Mouse (Mus musculus) stomach, embryonic 15.5 days (tissue): ENCODE measurements around the gene Wdr89. TPM values are rescaled to one million over a fixed set of nuclear protein-coding genes. Genes with fewer than 3 reads are reported as not detected.

ENCODE experiments used
- ATAC-seq: fragments of 200-750 bp; cut with Nextera tagmentation; 2 replicates; pipeline ENCODE4 v1.8.0; 2017; ENCODE audit warnings: low read depth, moderate number of reproducible peaks, moderate TSS enrichment; ENCODE audit not compliant: insufficient read depth, low FRiP score
- H3K27ac ChIP-seq: fragments of 300-500 bp; sonication (generic); 2 replicates; pipeline ENCODE4 v1.5.1; 2015; ENCODE audit warnings: mild to moderate bottlenecking, inconsistent platforms
- H3K27me3 ChIP-seq: fragments of 300-500 bp; sonication (generic); replicated peaks from 2 replicates; pipeline ENCODE4 v1.6.1; 2015; ENCODE audit warnings: inconsistent platforms
- H3K36me3 ChIP-seq: fragments of 300-500 bp; sonication (generic); 2 replicates; pipeline ENCODE4 v1.6.1; 2015; ENCODE audit warnings: inconsistent platforms
- H3K4me1 ChIP-seq: fragments of 300-500 bp; sonication (generic); 2 replicates; pipeline ENCODE4 v1.6.1; 2015; ENCODE audit warnings: inconsistent platforms
- H3K4me2 ChIP-seq: fragments of 300-500 bp; sonication (generic); 2 replicates; pipeline ENCODE4 v1.6.1; 2015; ENCODE audit warnings: mild to moderate bottlenecking, inconsistent platforms
- H3K4me3 ChIP-seq: fragments of 300-500 bp; sonication (generic); replicated peaks from 2 replicates; pipeline ENCODE4 v1.5.1; 2015; ENCODE audit warnings: inconsistent platforms
- H3K9ac ChIP-seq: fragments of 300-500 bp; sonication (generic); 2 replicates; pipeline ENCODE4 v1.6.1; 2015; ENCODE audit warnings: inconsistent platforms
- H3K9me3 ChIP-seq: fragments of 300-500 bp; sonication (generic); 2 replicates; pipeline ENCODE4 v1.6.1; 2016; ENCODE audit warnings: inconsistent platforms
- WGBS: fragments of 180-500 bp; shearing (Covaris S2); methylation state at CpG from one replicate; pipeline ENCODE4 v1.1.7; 2015; 5-methylcytosine and 5-hydroxymethylcytosine counted together
- polyA plus RNA-seq: library from polyadenylated mRNA; unstranded; fragments of >200 nt; fragmentation: Nextera tagmentation; extraction: Ambion mirVana; gene quantifications from 2 replicates; pipeline ENCODE4 v1.2.1, GENCODE M21; 2015

Gene Wdr89
- polyA plus RNA-seq, 1 experiment from 2014 or later = 16.8 TPM

DNA sequence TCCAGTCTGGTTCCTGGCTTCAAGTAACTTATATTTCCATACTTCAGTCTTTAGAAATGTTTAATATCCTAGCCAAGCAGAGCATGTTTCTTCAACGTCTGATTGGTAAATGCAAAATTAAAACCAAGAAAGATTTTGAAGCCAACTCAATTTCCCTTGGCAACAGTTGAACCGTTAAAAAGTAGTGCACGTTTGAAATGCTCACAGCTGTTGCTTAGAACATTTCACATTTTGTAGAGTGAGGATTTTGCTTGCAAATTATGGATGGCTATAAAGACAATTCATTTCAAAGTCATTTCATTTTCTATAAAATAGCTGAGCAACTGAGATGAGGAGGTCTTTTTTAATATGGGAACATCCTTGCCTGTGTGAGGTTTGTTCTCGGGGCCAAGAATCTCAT is 71.6 kb downstream of the Wdr89 start:
- WGBS = 80% methylated on average over 4 of the region's 4 CpGs

DNA sequence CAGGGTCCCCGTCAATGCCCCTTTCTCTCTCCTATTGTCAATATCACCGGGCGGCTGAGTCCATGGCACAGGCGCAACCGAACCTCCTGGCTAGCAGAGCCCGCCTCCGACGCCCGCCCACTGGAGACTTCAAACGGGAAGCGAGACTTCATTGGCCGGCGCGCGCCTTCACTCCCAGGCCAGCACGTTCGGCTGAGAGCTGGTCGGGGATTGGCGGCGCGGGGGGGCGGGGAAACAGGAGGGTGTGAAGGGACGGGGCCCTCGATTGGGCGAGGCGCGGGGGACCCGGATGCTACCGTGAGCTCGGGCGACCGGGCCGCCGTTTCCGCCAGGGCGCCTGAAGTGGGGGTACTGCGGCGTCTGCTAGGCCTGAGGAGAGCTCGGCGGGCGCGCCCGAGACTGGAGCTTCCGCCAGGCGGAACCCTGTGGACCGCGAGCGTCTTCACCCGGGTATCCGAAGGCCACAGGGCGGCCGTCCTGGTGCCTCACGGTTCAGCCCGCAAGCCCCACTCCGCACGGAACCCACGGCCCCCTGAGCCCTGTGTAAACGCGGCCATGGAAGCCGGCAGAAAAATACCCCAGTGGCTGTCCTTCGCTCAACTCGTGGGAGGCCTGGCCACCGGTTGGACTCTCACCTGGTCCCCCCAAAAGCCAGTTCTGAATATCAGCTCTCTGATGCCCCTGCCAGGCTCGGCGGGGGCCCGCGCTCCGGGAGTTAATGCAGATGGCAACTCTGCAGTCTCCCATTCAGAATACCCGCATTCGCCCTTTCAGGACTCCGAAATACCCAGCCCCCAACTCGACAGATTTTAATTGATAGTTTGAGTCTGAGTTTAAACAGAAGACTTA is 73.0 kb downstream of the Wdr89 start, which contains the start of gene Ppp2r5e:
Ppp2r5e (minus strand) TSS at position 92 of the 849 bp plus-strand sequence.
- Histone ChIP-seq H3K9me3 (no peaks in the 10 kb centered on the region), H3K4me1 (peaks cover 3% of the 10 kb centered on the region; the same call in 1 of the 2 replicates), H3K27ac (peak within 1 kb of the TSS; percentile 97), H3K4me3 (peak within 1 kb of the TSS; percentile 98), H3K9ac (peak within 1 kb of the TSS; percentile 97), H3K36me3 (no peaks in the 10 kb centered on the region), H3K4me2 (peak within 1 kb of the TSS; percentile 71), H3K27me3 (no peaks in the 10 kb centered on the region)
- WGBS = under 1% methylated on average over 68 of the region's 72 CpGs
- ATAC-seq = peak; percentile 99

More for the DNA sequence above, 71.6 kb downstream of the Wdr89 start:
- Histone ChIP-seq H3K9me3 (no peaks in the 10 kb centered on the region), H3K27ac (no peak overlapping the region), H3K4me2 (no peak overlapping the region), H3K4me3 (no peak overlapping the region), H3K4me1 (peaks cover 3% of the 10 kb centered on the region; the same call in 1 of the 2 replicates), H3K27me3 (no peaks in the 10 kb centered on the region), H3K9ac (no peak overlapping the region), H3K36me3 (no peaks in the 10 kb centered on the region)
- ATAC-seq = no peak

DNA sequence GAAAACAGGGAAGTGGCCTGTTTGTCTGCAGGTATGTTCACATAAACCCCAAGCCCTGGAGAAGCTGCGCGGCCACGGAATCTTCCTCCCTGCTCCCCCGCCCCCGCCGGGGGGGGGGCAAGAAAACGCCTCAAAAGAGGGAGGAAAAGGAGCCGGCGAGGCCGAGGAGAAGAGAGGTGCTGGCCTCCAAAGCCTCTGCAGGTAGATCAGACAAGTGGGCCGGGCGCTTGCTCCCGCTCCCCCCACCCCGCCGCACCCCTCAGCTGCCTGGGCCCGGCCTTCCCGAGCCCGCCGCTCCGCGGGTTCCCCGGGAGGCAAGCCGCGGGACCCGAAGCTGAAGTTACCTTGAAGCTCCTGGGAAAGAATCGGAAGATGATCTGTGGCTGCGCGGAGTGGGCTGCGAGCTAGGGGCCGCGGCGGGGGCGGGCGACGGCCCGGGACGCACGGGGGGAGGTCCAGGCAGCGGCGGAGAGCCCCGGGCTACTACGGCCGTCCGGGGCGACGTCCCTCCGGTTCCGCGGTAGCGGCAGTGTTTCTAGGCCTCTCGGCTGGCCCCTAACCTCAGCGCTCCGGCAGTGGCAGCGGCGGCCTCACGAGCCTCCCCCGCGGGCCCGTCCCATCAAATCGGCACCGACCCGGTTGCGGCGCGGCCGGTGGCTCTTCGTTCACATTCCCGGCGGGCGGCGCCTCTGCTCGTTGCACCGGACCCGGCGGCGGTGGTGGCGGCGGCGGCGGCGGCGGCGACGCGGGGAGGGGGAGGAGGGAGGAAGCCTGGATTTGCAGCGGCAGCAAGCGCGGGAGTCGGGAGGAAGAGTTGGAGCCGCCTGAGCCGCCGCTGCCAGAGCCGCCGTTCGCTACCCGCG is 73.8 kb downstream of the Wdr89 start:
- under 1% methylated on average over 54 of the region's 97 CpGs for WGBS
- H3K27ac ChIP-seq = peak overlapping the region; percentile 95
- H3K9ac ChIP-seq = peak overlapping the region; percentile 97
- no peaks in the 10 kb centered on the region for H3K9me3 ChIP-seq
- no peaks in the 10 kb centered on the region for H3K27me3 ChIP-seq
- peak; percentile 16; the same call in 1 of the 2 replicates for ATAC-seq
- peaks cover 3% of the 10 kb centered on the region; the same call in 1 of the 2 replicates for H3K4me1 ChIP-seq
- no peaks in the 10 kb centered on the region for H3K36me3 ChIP-seq
- peak overlapping the region; percentile 63 for H3K4me2 ChIP-seq
- H3K4me3 ChIP-seq = peak overlapping the region; percentile 98

DNA sequence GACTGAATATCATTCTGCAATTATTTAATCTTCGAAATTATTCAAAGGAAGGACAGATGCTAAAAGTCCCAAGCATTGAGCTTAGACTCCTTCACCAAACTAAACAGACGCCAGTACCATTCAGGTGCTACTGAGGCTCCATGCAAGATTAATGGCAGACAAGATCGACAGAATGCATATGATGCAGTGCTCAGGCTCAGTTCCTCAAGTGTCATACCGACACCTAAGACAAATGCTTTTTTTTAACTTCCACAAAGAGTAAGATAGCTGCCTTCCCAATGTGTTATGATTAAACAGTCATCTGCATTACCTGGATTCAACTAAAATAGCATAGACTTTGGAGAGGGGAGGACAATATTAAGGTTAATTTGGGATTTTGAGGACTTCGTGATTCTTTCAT is 74.9 kb downstream of the Wdr89 start:
- Histone ChIP-seq H3K9ac (no peak overlapping the region), H3K4me1 (peaks cover 3% of the 10 kb centered on the region; the same call in 1 of the 2 replicates), H3K27me3 (no peaks in the 10 kb centered on the region), H3K27ac (no peak overlapping the region), H3K36me3 (peaks cover 3% of the 10 kb centered on the region; the same call in 1 of the 2 replicates), H3K4me3 (peak overlapping the region; percentile 23; the same call in 1 of the 2 replicates), H3K4me2 (peak overlapping the region; percentile 63), H3K9me3 (no peaks in the 10 kb centered on the region)
- ATAC-seq = no peak
- 33% methylated on average over 5 of the region's 5 CpGs for WGBS

DNA sequence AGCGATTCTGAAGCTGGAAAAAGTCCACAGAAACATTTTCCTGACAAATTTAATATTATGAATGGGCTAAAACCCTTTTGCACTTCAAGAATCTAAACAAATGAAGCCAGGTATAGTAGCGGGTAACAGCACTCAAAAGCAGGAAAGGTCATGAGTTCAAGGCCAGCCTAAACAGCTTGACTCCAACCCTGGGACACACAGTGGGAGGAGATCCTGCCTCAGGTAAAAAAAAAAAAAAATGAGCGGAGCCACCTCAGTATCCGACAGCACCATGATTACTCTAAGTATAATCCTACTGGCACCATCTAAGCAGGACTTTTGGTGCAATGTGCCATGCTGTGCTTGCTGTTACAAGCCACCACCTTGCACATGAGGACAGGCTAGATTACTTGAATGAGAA is 75.5 kb downstream of the Wdr89 start:
- peak overlapping the region; percentile 63; the same call in 1 of the 2 replicates for H3K4me2 ChIP-seq
- no peak overlapping the region for H3K4me3 ChIP-seq
- H3K9ac ChIP-seq = no peak overlapping the region
- peaks cover 3% of the 10 kb centered on the region; the same call in 1 of the 2 replicates for H3K4me1 ChIP-seq
- H3K27me3 ChIP-seq = no peaks in the 10 kb centered on the region
- WGBS = 52% methylated on average over 4 of the region's 4 CpGs
- H3K27ac ChIP-seq = no peak overlapping the region
- peaks cover 6% of the 10 kb centered on the region; the same call in 1 of the 2 replicates for H3K36me3 ChIP-seq
- ATAC-seq = no peak
- H3K9me3 ChIP-seq = no peaks in the 10 kb centered on the region

DNA sequence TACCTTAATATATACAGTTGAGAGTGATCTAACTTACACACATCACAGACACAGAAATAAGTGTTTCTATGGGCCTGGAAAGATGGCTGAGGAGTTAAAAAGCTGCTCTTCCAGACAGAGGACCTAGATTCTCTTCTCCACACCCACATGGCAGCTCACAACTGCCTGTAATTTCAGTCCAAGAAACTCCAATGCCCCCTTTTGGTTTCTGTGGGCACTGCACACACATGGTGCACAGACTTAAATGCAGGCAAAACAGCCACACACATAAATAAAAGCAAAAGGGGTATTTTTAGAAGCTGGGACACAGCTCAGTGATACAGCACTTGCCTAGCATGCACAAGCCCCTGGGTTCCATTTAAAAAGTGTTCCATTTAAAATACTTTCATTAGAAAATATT is 81.8 kb downstream of the Wdr89 start:
- Histone ChIP-seq H3K9me3 (no peaks in the 10 kb centered on the region), H3K27ac (no peak overlapping the region), H3K4me1 (no peaks in the 10 kb centered on the region), H3K4me2 (no peak overlapping the region), H3K36me3 (peaks cover 9% of the 10 kb centered on the region), H3K9ac (no peak overlapping the region), H3K27me3 (no peaks in the 10 kb centered on the region), H3K4me3 (no peak overlapping the region)
- no peak for ATAC-seq

DNA sequence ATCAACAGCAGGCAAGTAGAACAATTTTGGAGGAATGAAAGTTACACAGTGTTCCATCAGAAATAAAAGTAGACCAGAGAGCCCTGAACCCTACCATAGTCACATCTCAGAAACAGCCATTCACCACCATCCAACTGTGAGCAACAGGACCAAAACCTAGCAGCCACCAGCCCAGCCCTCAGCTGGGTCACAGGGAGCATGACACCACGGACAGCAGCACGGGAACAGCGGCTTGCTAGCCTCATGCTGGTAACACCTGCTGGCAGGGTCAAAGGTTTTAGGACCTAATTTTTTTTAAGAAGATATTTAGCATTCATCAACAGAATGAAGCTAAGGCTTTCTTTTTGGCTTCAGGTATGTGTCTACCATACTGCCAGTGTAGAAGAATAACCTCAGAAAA is 85.6 kb downstream of the Wdr89 start:
- Histone ChIP-seq H3K4me3 (no peak overlapping the region), H3K9ac (no peak overlapping the region), H3K27ac (no peak overlapping the region), H3K4me1 (no peaks in the 10 kb centered on the region), H3K36me3 (peaks cover 4% of the 10 kb centered on the region; the same call in 1 of the 2 replicates), H3K4me2 (no peak overlapping the region), H3K9me3 (no peaks in the 10 kb centered on the region), H3K27me3 (no peaks in the 10 kb centered on the region)
- WGBS = 82% methylated on average over 3 of the region's 3 CpGs
- ATAC-seq = no peak

Other genes with a start within 250 kb of the Wdr89 start
- gene Ppp2r5e, start 73.3 kb downstream of the Wdr89 start, polyA plus RNA-seq = 11.9 and 12.5 TPM in 2 replicates
- 21.9 and 23.4 TPM in 2 replicates for gene Sgpp1, start 66.2 kb upstream of the Wdr89 start, polyA plus RNA-seq
- gene Syne2, start 148.6 kb upstream of the Wdr89 start, polyA plus RNA-seq = 49.2 and 53.1 TPM in 2 replicates